Mouse (Mus musculus) bone marrow macrophage, adult 2 months (primary cell): Measurements from ENCODE around the gene Armc9. TPM values are rescaled to one million over a fixed set of nuclear protein-coding genes. Genes with fewer than 3 reads are reported as not detected.

Experiments
- H3K27ac ChIP-seq: 2 replicates; pipeline ENCODE4 v1.5.1; 2012; ENCODE audit warnings: low read depth, low read length; ENCODE audit not compliant: insufficient read depth
- H3K4me1 ChIP-seq: 2 replicates; pipeline ENCODE4 v1.6.1; 2012; ENCODE audit warnings: low read length; ENCODE audit not compliant: control insufficient read depth, insufficient read depth
- H3K4me3 ChIP-seq: 2 replicates; pipeline ENCODE4 v1.5.1; 2012; ENCODE audit warnings: mild to moderate bottlenecking, low read length, moderate library complexity; ENCODE audit not compliant: insufficient read depth
- CTCF ChIP-seq: IDR thresholded peaks from 2 replicates; pipeline ENCODE4 v1.5.1; 2012; ENCODE audit warnings: low read depth, mild to moderate bottlenecking, low read length, moderate library complexity
- POLR2A ChIP-seq: IDR thresholded peaks from 2 replicates; pipeline ENCODE4 v1.6.1; 2012; ENCODE audit warnings: mild to moderate bottlenecking, low read depth, low read length, borderline replicate concordance
- polyA plus RNA-seq: library from polyadenylated mRNA; stranded (reverse); fragments of >200 nt; gene quantifications from 2 replicates; pipeline ENCODE4 v1.2.4, GENCODE M21; 2012; ENCODE audit not compliant: missing spikeins, insufficient read depth, insufficient read length

The Armc9 gene
- polyA plus RNA-seq, 1 experiment, result 3.1 TPM

DNA sequence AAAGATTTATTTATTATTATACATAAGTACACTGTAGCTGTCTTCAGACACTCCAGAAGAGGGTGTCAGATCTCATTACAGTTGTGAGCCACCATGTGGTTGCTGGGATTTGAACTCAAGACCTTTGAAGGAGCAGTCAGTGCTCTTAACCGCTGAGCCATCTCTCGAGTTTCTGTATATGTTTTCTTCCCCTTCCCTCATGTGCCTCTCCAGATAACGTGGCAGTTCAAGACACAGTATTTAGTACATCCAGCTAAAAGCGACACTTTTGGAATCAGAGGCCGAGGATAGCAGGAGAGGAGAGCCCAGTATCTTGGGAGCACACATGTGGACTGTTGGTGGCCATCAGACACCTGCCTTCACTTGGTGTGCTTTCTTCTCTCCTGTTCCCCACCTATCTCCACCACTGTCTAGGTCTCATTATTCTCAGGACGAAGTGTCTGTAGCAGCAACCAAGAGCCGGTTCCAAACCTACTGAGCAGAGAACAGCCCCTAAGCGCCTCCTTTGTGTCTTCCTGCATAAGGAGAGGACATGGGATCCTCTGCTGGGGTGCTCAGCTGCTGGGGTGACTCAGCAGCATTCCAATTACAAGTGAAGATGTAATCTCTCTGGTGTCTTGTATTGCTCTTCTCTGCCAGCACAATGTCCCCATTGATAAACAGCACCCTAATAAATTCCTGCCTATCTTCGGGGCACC is 114.1 kb downstream of the Armc9 start:
- Histone ChIP-seq H3K27ac (no peak overlapping the region), H3K4me1 (peaks cover 20% of the 10 kb centered on the region), H3K4me3 (no peak overlapping the region)
- TF ChIP-seq POLR2A (no peak), CTCF (no peak)

DNA sequence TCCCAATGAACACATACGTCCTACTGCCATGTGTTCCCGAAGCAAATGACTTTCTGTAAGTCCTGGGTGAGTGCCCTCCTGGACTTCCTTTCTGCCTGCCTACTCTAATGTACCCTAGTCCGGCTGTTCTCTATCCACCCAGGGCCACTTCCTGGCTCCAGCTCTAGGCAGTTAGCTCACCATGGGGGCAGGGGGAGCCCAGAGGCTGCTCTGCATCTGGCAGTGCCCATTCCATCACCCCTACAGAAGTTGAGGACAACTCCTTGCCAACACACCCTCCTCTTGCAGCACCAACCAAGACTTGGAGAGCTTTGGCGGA is 114.6 kb downstream of the Armc9 start:
- Histone ChIP-seq H3K4me1 (peaks cover 15% of the 10 kb centered on the region), H3K4me3 (no peak overlapping the region), H3K27ac (no peak overlapping the region)
- TF ChIP-seq CTCF (no peak), POLR2A (no peak)

DNA sequence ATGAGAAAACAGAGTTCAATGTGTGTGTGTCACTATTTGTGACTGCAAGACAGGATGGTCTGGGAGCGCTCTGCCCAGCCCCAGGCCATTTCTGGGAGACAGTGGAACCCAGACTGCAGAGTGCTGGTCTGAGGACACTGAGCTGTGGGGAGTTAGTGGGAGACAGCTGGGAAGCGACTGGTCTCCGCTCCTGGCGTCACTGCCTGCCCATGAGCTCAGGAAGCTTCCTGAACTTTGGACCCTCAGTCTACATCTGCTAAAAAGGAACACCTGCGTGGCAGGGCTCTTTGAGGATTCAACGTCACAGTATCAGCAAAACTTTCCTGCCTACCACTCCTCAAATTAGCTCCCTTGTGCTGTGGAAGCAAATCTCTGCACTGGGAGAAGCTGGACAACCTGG is 117.1 kb downstream of the Armc9 start:
- Histone ChIP-seq H3K4me3 (no peak overlapping the region), H3K4me1 (peaks cover 8% of the 10 kb centered on the region), H3K27ac (no peak overlapping the region)
- TF ChIP-seq CTCF (no peak), POLR2A (no peak)

GRCm38 (mm10) chr1:86277055-86277454 is 122.5 kb downstream of the Armc9 start:
- H3K4me1 ChIP-seq, result no peaks in the 10 kb centered on the region
- no peak for TF ChIP-seq CTCF
- TF ChIP-seq POLR2A, result no peak
- no peak overlapping the region for H3K27ac ChIP-seq
- no peak overlapping the region for H3K4me3 ChIP-seq

DNA sequence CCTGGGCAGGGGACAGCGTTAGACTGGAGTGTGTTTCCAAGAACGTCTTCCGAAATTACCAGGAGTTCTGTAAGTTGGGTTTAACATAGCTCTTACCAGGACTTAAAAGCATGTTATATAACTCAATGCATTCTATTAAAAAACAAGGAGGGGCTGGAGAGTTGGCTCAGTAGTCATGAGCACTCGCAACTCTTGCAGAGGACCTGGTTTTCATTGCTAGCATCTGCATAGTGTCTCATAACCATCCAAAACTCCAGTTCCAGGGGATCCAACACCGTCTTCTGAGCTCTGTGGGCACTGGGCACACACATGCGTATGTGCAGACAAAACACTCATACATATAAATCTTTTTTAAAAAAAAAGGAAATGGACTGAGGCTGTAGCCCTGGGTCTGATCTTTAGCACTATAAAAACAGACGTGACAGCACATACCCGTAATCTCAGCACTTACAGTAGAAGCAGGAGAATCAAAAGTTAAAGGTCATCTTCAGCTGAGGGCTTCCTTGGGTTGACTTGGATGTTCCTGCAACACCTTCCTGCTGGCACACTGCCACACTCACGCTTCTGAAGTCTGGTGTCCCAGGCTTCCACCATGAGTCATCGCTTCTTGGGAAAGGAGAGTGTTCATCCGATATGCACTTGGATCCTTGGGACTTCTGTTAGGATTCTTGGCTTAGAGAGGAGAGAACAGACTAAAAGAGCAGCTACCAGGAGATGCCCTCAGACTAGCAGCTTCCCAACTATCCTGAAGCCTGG is 127.4 kb downstream of the Armc9 start:
- no peak overlapping the region for H3K4me3 ChIP-seq
- H3K27ac ChIP-seq, result no peak overlapping the region
- H3K4me1 ChIP-seq, result no peaks in the 10 kb centered on the region
- TF ChIP-seq CTCF (no peak), POLR2A (no peak)

DNA sequence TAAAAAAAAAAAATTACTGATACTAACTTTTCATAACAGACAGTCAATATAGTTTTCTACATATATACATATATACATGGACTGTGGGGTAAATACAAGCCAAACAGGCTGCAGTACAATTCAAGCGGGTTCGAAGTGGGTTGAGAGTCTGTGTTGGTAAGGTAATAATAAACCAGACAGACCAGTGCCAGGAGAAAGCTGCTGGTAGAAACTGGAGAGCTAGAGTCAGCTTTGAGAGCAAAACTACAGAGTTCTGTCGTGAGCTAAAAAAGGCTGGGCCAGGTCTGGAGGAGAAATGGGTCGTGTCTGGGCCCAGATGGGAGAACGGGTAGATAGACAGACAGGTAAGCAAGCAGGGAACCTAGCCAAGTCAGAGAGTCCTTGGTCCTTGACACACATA is 129.5 kb downstream of the Armc9 start:
- no peaks in the 10 kb centered on the region for H3K4me1 ChIP-seq
- H3K27ac ChIP-seq, result no peak overlapping the region
- TF ChIP-seq CTCF, result no peak
- no peak for TF ChIP-seq POLR2A
- no peak overlapping the region for H3K4me3 ChIP-seq

DNA sequence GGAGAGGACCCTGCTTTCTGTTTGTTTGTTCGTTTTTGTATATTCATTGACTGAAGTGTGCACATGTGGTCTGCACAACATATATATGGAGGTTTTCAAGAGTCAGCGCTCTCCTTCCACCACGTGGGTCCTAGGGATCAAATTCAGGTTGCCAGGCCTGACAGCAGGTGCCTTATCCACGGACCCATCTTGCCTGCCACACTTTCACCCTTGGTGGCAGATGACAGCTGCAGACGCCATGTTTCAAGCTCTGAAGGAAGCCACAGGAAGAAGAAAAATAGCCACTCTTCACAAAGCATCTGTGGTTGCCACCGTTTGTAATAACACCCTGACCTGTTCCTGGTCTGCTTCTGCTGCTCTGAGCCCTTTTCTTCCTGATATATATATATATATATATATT is 130.7 kb downstream of the Armc9 start:
- Histone ChIP-seq H3K4me3 (no peak overlapping the region), H3K4me1 (no peaks in the 10 kb centered on the region)
- TF ChIP-seq POLR2A (no peak), CTCF (no peak)

GRCm38 (mm10) chr1:86287473-86287872 is 132.9 kb downstream of the Armc9 start:
- Histone ChIP-seq H3K4me1 (peaks cover 3% of the 10 kb centered on the region), H3K27ac (no peak overlapping the region), H3K4me3 (no peak overlapping the region)
- TF ChIP-seq CTCF, result no peak

More for the DNA sequence above, 130.7 kb downstream of the Armc9 start:
- no peak overlapping the region for H3K27ac ChIP-seq

DNA sequence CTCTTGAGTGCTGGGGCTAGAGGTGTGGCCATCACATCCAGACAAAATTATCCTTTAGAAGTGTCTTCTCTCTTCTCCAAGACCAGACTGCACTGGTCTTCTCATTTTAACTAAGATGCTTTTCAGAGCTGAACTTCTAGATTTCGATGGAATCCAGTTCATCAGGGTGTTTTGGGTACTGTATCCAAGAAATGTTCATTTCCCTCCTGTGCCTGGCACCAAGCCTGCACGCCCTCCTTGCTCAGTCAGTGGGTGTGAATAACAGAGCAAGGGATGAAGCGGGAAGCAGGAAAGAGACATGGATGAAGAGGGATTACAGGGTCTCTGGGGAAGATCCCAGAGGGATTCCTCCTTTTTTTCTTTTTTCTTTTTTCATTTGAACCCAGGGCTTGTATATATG is 135.9 kb downstream of the Armc9 start:
- TF ChIP-seq POLR2A, result no peak
- TF ChIP-seq CTCF, result no peak
- peaks cover 3% of the 10 kb centered on the region for H3K4me1 ChIP-seq
- H3K27ac ChIP-seq, result no peak overlapping the region

DNA sequence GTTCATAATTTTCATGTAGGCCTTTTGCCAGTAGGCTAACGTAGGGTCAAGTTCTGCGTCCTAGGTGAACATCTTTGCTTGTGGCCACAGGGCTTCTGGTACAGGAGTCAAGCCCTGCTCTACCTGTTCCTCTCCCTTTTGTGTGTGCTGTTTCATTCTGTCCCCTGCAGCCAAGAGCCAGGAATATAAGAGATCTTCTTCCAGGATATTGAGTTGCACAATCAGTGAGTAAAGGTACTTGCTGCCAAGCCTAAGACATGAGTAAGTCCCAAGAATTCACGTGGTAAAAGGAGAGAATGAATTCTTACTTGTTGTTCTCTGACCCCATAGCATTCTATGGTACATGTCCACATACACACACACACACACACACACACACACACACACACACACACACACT is 138.5 kb downstream of the Armc9 start:
- no peak for TF ChIP-seq POLR2A
- no peak for TF ChIP-seq CTCF
- H3K4me3 ChIP-seq, result no peak overlapping the region
- peaks cover 9% of the 10 kb centered on the region for H3K4me1 ChIP-seq
- H3K27ac ChIP-seq, result no peak overlapping the region

More for the DNA sequence above, 135.9 kb downstream of the Armc9 start:
- no peak overlapping the region for H3K4me3 ChIP-seq

DNA sequence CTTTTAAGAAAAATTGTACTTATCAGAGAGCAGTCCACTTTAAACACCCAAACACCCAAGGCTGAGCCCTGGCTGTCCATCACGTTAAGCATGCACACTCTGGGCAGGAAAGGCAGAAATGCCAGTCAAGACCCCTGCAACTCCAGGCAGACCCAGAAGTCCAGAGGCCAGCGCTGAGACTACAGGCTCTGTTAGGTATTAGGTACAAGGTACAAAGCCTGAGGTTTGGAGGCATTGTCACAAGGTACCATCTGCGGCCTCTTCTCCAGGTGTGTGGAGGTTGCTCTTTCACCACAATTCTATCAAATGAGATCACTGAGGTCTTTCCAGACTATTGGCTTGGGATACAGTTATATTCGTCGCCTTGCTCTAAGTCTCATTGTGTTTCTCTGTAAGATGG is 139.3 kb downstream of the Armc9 start:
- H3K27ac ChIP-seq, result no peak overlapping the region
- peaks cover 9% of the 10 kb centered on the region for H3K4me1 ChIP-seq
- H3K4me3 ChIP-seq, result no peak overlapping the region
- TF ChIP-seq POLR2A (no peak), CTCF (no peak)
